Comparison of ENCODE assay signal across 24 mouse cellular contexts in the genomic region with DNA sequence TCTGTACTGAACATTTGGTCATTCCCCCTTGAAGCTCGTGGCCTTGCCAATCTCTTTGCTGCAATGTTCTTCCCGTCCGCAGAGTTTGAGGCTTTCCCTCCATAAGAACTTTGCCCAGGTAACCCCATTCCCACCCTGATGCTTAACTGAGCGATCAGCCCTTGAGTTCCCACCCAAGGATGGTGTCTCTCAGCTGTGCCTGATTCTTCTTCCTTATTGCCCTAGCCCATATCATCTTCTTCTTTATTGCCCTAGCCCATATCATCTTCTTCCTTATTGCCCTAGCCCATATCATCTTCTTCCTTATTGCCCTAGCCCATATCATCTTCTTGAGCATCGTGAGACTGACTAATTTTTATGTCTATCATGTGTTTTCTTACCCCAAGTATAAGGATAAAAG.
"Had no signal": no experiment of that assay in that cellular context is flagged by ENCODE, and none has a peak within 500 bp of the region (broad histone marks: within the 10 kb centered on the region; RNA-seq: fewer than 3 reads in every experiment).

No protein-coding gene starts in this region.

- H3K9ac ChIP-seq: heart, embryonic 13.5 days; heart, embryonic 15.5 days; hindbrain, embryonic 13.5 days; hindbrain, embryonic 15.5 days; limb, embryonic 12.5 days; liver, embryonic 13.5 days; liver, embryonic 15.5 days had no signal

- H3K36me3 ChIP-seq: heart, embryonic 13.5 days; heart, embryonic 15.5 days; hindbrain, embryonic 13.5 days; hindbrain, embryonic 15.5 days; limb, embryonic 10.5 days; limb, embryonic 12.5 days; liver, embryonic 13.5 days; liver, embryonic 15.5 days had no signal

- H3K4me2 ChIP-seq: heart, embryonic 11.5 days; heart, embryonic 13.5 days; heart, embryonic 15.5 days; hindbrain, embryonic 13.5 days; hindbrain, embryonic 15.5 days; limb, embryonic 12.5 days; liver, embryonic 11.5 days; liver, embryonic 13.5 days; liver, embryonic 15.5 days had no signal

- H3K27me3 ChIP-seq: heart, embryonic 13.5 days; heart, embryonic 15.5 days; hindbrain, embryonic 13.5 days; hindbrain, embryonic 15.5 days; limb, embryonic 12.5 days; liver, embryonic 13.5 days; liver, embryonic 15.5 days had no signal

- H3K9me3 ChIP-seq: heart, embryonic 13.5 days; heart, embryonic 15.5 days; hindbrain, embryonic 13.5 days; hindbrain, embryonic 15.5 days; limb, embryonic 10.5 days; limb, embryonic 12.5 days; liver, embryonic 13.5 days; liver, embryonic 15.5 days had no signal

- H3K4me1 ChIP-seq: heart, embryonic 13.5 days; heart, embryonic 15.5 days; hindbrain, embryonic 13.5 days; hindbrain, embryonic 15.5 days; limb, embryonic 10.5 days; limb, embryonic 12.5 days; liver, embryonic 13.5 days; liver, embryonic 15.5 days had no signal

- H3K4me3 ChIP-seq: heart, adult 2 months; heart, embryonic 13.5 days; heart, embryonic 15.5 days; hindbrain, embryonic 13.5 days; hindbrain, embryonic 15.5 days; left cerebral cortex, adult 2 months; limb, embryonic 10.5 days; limb, embryonic 12.5 days; liver, embryonic 13.5 days; liver, embryonic 15.5 days had no signal

- ATAC-seq: hindbrain, postnatal 0 days had no signal

- DNase-seq: gastrocnemius, postnatal 14 days; gastrocnemius, postnatal 36 days; heart, adult 2 months; heart, postnatal 14 days; heart, postnatal 36 days; kidney, adult 18-20 months; kidney, adult 8-10 months; kidney, postnatal 10 days; kidney, postnatal 25 days; kidney, postnatal 4 days; layer of hippocampus, adult 9-11 months; liver; liver, embryonic 13.5 days had no signal

- H3K27ac ChIP-seq: heart, adult 2 months; heart, embryonic 13.5 days; heart, embryonic 15.5 days; hindbrain, embryonic 13.5 days; hindbrain, embryonic 15.5 days; hindbrain, postnatal 0 days; left cerebral cortex, adult 2 months; limb, embryonic 10.5 days; limb, embryonic 12.5 days; liver, embryonic 13.5 days; liver, embryonic 15.5 days had no signal
